Mouse (Mus musculus) T-helper 1 cell (primary cell): ENCODE measurements at regions not wholly inside any gene's neighbourhood (a gene's known extent, or its start where the extent isn't known, plus 50 kb on each side); places are given as distances from the start of the nearest gene placed in this dataset.

Experiments
- in situ Hi-C: fragments of 300-600 bp; cut with MboI, MseI; formaldehyde crosslinking; loops from one replicate; pipeline ENCODE4 v1.15.1; 2025; ENCODE audit warnings: high pct_unique_total_duplicates

DNA sequence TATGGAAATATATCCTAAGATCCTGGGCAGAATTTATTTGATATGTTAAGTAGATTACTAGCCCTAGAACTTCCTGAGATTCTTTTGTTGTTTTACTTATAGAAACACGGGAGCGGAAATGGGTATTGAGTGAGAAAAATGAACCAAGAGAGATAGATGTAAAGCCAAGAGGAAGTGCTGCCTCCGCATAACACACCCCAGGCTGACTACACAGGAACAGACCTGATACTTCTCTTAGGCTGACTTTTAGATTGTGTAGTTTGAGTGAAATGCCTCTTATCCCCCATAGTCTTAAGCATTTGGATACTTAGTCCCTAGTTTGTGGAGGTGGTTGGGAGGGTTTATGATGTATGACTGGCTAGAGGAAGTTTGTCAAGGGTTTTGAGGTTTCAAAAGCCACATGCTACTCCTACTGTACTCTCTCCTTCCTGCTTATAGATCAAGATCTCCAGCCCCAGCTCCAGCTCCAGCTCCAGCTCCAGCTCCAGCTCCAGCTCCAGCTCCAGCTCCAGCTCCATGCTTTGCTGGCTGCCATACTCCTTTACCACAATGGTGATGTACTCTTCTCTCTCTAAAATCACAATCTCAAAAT lies 210.0 kb upstream of the Nrp1 start:
- in situ Hi-C loops, result no loop called here

DNA sequence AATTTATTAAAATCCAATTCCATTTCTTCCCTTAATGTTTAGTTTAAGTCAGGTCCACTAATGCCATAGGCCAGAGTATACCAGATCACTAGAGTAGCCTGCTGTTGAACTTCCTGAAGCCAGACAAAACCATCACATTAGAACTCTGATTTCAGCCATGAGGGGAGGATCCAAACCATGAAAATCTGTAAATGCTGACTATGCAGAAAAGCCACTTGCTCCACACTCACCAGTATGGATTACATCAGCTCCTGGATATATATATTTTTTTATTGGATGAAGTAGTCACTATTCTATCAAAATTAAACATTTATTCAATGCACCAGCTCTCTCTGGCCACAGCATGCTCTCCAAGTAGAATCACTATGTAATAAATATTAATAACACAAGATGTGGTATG lies 202.8 kb upstream of the Nrp1 start:
- in situ Hi-C loops, result loop anchor here (10.0 kb wide), 1 partner anchor 1941 kb away; no protein-coding TSS in a partner anchor

DNA sequence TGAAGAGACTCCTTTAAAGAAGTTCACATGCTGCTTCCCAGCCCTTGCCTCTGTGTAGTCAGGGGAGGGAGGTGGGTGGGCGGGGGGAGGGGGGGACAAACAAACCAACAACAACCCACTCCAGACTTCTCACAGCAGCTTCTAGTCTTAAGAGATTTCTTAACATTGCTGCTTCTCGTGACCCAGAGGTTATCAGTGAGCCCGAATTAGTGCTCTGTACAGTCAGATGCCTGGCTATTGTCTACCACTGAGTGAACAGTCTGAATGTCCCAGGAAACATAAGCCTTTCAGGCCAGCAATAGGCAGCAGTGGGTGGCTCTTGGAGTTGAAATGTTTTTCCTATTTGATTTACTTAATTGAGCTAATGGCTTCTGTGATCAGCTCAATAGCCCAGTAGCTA lies 202.2 kb upstream of the Nrp1 start:
- in situ Hi-C loops, result loop anchor here (10.0 kb wide), 1 partner anchor 1941 kb away; no protein-coding TSS in a partner anchor

- in situ Hi-C loops, result loop anchor here (5.0 to 10.0 kb wide), 2 partner anchors 534 to 1188 kb away; partner anchors contain the start of gene Rbm34
Measured at GRCm38 (mm10) chr8:128162857-128163256, 195.5 kb upstream of the Nrp1 start.

GRCm38 (mm10) chr8:128164976-128165375 lies 193.4 kb upstream of the Nrp1 start:
- in situ Hi-C loops, result loop anchor here (5.0 to 10.0 kb wide), 3 partner anchors 192 to 1190 kb away; partner anchors contain the start of genes Nrp1 and Rbm34

- in situ Hi-C loops, result loop anchor here (5.0 to 10.0 kb wide), 2 partner anchors 192 to 1191 kb away; partner anchors contain the start of genes Nrp1 and Rbm34
Measured at GRCm38 (mm10) chr8:128165591-128165990, 192.8 kb upstream of the Nrp1 start.

- in situ Hi-C loops, result loop anchor here (5.0 to 10.0 kb wide), 2 partner anchors 191 to 1191 kb away; partner anchors contain the start of genes Nrp1 and Rbm34
Measured at GRCm38 (mm10) chr8:128166097-128166496, 192.3 kb upstream of the Nrp1 start.

DNA sequence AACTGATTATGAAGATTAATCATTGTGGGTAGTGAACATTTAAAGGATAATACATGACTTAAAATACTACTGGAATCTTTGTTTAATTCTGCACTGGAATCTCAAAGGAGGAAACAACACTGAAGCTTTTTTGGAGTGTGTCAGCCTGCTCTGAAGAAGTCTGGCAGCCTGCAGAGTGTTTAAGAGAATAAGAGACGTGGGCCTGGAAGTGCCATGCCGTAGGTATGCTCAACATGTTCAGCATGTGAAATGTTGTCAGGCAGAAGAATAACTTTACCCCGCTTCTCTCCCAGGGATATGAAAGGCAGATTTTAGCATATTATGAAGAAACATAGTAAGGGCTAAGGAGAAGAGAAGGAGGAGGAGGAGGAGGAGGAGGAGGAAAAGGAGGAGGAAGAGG lies 189.6 kb upstream of the Nrp1 start:
- in situ Hi-C loops, result loop anchor here (5.0 to 10.0 kb wide), 2 partner anchors 188 to 1194 kb away; partner anchors contain the start of genes Nrp1 and Rbm34

DNA sequence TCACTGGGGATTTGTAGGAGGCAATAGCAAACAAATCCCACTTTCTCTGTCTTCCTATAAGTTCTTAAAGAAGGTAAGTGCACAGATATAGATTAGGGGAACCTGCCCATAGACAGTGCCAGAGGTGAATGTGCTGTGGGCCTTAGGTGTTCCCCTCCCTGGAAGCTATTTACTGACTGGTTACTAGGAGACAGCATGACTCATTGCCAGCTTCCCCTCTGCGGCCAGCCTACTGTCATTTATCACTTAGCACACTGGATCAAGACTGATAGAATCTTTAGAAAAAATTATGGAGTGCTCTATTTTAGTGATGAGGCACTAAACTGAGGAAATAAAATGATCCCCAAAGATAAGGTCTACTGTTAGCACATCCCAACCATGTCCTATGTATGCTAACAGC lies 187.3 kb upstream of the Nrp1 start:
- in situ Hi-C loops, result no loop called here

DNA sequence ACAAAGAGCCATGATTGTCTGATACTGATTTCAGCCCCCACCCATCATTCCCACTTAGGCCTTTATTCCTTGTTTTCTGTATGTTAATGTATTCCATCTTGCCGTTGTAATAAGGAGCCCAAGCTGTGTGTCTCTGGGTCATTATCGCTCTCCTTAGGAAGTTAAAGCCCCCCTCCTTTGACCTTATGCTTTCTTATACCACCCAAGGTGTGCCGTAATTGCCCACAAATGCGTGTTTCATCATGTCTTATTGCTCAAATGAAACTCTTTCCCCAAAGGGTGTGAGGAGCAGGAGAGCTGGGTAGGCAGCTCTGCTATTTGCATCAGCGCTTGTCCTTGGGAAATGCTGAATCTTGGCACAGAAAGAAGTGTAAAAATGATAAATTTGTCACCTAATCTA lies 178.2 kb upstream of the Nrp1 start:
- in situ Hi-C loops, result no loop called here

DNA sequence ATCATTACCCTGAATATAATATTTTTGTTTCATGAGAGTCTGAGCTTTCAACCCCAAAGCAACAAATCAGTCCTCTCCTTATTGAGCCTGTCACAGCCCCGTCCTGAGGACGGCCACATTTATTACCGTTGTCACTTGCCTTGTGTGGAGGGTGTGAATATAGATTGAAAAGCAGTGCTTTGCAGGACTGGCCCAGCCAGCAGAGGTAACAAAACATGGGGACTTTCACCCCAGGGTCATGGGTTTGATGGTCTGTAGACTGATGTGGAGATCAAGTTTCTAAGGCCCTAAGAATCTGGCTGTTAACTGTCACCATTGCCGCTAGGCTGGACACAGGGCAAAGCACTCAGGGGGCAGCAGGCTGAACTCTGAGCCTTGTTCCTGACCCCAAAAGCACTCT lies 175.3 kb upstream of the Nrp1 start:
- in situ Hi-C loops, result no loop called here

DNA sequence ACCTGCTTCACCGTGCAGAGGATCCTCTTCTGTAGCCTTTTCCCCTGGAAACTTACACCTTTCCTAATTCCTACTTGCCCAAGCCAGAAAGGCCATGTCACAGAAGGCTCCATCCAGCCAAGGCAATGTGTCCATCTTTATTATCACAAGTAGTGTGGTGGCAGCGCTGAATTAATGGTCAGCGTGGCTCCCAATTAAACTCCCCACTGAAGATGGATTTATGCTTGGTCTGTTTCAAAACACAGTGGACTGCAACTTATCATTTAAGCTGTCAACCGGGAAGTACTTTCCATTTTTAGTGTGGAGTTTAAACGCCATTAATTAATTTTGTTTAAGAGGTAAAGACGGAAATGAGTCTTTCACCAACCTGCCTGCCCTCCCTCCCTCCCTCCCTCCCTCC lies 170.1 kb upstream of the Nrp1 start:
- in situ Hi-C loops, result no loop called here

GRCm38 (mm10) chr8:128193293-128193887 lies 165.0 kb upstream of the Nrp1 start:
- in situ Hi-C loops, result no loop called here

DNA sequence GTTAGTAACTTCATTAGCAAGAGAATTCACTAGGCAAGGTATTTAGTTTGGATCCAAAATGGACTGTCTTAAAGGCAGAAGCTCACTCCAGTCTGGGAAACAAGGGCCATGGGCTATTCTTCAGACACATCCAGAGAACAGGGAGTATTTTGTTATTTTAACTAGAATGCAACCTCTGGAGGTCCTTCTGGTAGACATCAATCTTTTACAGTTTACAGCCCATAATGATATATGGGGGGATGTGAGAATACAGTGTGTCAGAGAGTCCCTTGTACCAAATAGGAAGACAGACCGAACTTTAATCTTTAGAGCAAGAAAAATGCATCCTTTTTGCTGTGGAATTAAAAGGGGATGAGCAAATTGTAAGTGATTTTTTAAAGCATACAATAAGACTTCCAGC lies 157.6 kb upstream of the Nrp1 start:
- in situ Hi-C loops, result no loop called here

- in situ Hi-C loops, result no loop called here
Measured at GRCm38 (mm10) chr8:128201635-128202034, 156.8 kb upstream of the Nrp1 start.

DNA sequence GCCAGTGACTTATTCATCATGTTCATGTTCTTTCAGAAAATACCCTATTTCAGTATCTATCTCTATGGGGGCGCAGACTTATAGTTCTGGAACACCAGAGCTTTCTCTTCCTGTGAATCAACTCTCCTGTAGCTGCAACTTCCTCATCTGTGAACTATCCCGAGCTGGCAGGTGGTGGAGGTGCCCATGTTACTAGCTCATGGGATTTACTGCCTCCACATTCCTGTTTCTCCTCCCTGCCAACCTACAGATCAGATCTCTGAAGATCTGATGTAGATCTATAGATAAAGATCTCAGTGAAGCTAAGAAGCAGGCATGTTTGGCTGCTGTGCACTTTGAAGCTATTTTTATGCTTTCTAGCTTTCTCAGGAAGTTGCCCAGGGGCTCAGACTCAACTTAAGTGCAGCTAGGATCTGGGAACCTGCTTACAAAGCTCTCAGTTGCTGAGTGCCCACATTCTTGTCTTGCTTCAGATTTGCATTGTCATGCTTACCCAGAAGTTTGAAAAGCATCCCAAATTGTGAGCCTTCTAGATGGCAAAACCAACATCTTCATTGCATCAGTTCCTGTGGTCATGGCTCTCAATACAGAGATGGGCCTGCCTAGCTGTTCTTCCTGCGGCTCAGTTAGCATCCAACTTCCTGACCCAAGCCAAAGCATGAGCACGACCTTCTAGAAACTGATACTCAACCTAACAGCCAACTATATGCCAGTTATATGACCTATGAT lies 156.1 kb upstream of the Nrp1 start:
- in situ Hi-C loops, result no loop called here

- in situ Hi-C loops, result no loop called here
Measured at GRCm38 (mm10) chr8:128204803-128205202, 153.6 kb upstream of the Nrp1 start.

- in situ Hi-C loops, result no loop called here
Measured at GRCm38 (mm10) chr8:128207138-128207537, 151.3 kb upstream of the Nrp1 start.

GRCm38 (mm10) chr8:128210761-128211160 lies 147.6 kb upstream of the Nrp1 start:
- in situ Hi-C loops, result no loop called here

- in situ Hi-C loops, result no loop called here
Measured at GRCm38 (mm10) chr8:128212223-128212622, 146.2 kb upstream of the Nrp1 start.

GRCm38 (mm10) chr8:128214256-128214655 lies 144.1 kb upstream of the Nrp1 start:
- in situ Hi-C loops, result no loop called here

DNA sequence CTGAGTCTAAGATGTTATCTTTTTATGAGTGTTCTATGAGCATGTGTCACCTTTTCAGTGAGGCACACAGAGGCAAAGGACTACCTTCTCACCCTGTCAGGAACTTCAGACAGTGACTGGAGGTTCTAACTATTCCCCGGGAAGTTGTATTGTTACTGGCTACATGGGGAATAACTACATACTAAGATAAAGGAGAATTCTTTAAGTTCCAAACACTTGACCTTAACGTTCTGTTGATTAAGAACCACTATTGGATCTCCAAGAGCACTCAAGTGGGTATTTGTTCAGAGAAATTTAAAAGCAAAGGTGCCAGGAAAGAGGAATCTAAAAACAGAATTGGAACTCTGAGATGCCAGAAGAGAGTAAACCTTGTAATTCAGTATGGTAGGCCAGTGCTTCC lies 139.5 kb upstream of the Nrp1 start:
- in situ Hi-C loops, result no loop called here

DNA sequence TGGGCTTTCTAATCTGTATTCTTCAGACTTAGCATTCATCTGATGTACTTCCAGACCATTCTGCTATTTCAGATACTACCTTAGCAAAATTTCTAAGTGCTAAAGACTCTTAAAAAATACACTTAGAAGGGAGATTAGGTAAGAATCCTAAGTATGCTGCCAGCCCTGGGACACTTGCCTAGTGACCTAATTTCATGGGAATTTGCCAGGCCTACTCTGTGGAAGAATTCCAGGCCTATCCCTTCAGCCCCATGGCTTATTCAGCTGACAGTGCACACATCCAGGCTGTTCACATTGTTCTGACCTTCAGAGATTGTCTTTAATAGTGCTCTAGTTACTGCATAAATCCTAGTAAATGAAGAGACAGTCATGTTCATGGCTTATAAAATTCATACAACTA lies 138.9 kb upstream of the Nrp1 start:
- in situ Hi-C loops, result no loop called here
